8 mouse cellular contexts compared by ENCODE assay signal in the genomic region with DNA sequence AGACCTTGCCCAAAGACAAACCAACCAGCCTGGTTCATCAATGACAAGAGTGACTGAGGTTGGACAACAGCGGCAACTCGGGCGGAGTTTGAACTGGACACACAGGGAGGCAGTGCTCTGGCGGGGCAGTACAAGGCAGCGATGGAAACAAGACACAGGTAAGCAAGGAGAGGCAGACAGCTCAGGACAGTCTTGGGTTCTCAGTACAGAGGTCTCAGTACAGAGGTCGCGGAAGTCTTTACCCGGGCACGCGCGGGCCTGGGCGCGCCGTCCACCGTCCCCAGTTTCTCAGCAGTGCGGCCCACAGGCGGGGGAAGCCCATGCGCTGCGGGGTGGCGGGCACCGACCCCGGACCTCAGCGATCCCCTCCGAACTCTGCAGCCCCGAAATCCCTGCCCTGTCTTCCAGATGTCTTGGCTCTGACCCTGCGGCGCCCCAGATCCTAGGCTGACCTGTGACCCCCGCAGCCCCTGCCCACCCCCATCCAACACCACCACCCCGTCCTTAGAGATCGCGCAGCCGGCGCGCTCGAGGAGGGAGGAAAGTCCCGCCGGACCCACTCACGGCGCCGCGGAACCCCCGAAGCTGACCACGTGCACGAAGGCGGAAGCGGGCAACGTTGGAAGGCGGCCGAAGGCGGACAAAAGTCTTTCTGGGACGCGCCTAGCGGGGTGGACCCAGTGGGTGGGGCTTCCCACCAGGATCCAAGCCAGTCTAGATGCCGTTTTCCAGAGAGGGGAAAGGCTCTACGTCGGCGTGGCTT. TPM values are rescaled to one million over a fixed set of nuclear protein-coding genes. Genes with fewer than 3 reads are reported as not detected.
DNase-seq lines count a peak whose midpoint lies in the region; ATAC-seq lines count a peak whose summit lies in the region.

TSS of gene Pus1 (minus strand) at position 662 of the 763 bp plus-strand sequence.

- H3K9ac ChIP-seq in hindbrain, embryonic 11.5 days (ENCODE audit: low read depth, low read length), result peak within 1 kb of the TSS; percentile 73

- peak within 1 kb of the TSS; percentile 81 for H3K4me3 ChIP-seq in hindbrain, embryonic 11.5 days (ENCODE audit: low read depth, low read length)

- H3K4me2 ChIP-seq in hindbrain, embryonic 11.5 days (replicated peaks; ENCODE audit: low read depth, low read length), result peak within 1 kb of the TSS; percentile 93

- H3K27ac ChIP-seq in hindbrain, embryonic 11.5 days (ENCODE audit: low read depth, low read length), result no peak within 1 kb of the TSS

- peak; percentile 89 for ATAC-seq in hindbrain, embryonic 11.5 days (ENCODE audit: low FRiP score)

- H3K27me3 ChIP-seq in hindbrain, embryonic 11.5 days (ENCODE audit: control insufficient read depth, insufficient read depth, low read length), result no peaks in the 10 kb centered on the region

- no peaks in the 10 kb centered on the region for H3K4me1 ChIP-seq in hindbrain, embryonic 11.5 days (replicated peaks; ENCODE audit: control insufficient read depth, insufficient read depth, low read length)

- DNase-seq in MN1 (ENCODE audit: low spot score), result peak; percentile 93
- peak; percentile 89 for DNase-seq in cerebellum, adult 9-10 months
- DNase-seq in frontal cortex, adult 2 months (ENCODE audit: extremely low spot score in 1 of 2, low spot score in 1 of 2), result peak; percentile 86 to 97
- peak; percentile 91 for DNase-seq in hindbrain, embryonic 11.5 days (ENCODE audit: low spot score)
- DNase-seq in layer of hippocampus, postnatal 10 days (ENCODE audit: low spot score in 2 of 2), result peak; percentile 90 to 93
- DNase-seq in lung, postnatal 10 days, result peak; percentile 97
- DNase-seq in ovary, postnatal 36 days (ENCODE audit: low spot score), result peak; percentile 93
- DNase-seq in thymus, postnatal 25 days, result peak; percentile 87

- under 1% methylated on average over 54 of the region's 57 CpGs for WGBS in hindbrain, embryonic 11.5 days

- no peaks in the 10 kb centered on the region; the same call in 1 of the 2 replicates for H3K36me3 ChIP-seq in hindbrain, embryonic 11.5 days (ENCODE audit: control insufficient read depth, insufficient read depth, low read length)

- no peaks in the 10 kb centered on the region for H3K9me3 ChIP-seq in hindbrain, embryonic 11.5 days (ENCODE audit: control insufficient read depth, low read length)

RNA-seq across cellular contexts. Expression of gene Pus1, which starts in this region (rescaled TPM):
- 20.7 and 21.0 TPM in 2 replicates for polyA plus RNA-seq in frontal cortex, adult 2 months (2012; rRNA removed)
- polyA plus RNA-seq in hindbrain, embryonic 11.5 days (2014; fragmentation: Nextera tagmentation; extraction: Ambion mirVana), result 15.5 and 17.3 TPM in 2 replicates
- total RNA-seq in layer of hippocampus, postnatal 10 days (2021), result 10 to 100 TPM; 17.6 to 18.3 TPM
